Mouse (Mus musculus) midbrain, embryonic 16.5 days (tissue): ENCODE measurements around the gene Ttn. TPM values are rescaled to one million over a fixed set of nuclear protein-coding genes. Genes with fewer than 3 reads are reported as not detected.

Source experiments
- ATAC-seq: fragments of 200-750 bp; cut with Nextera tagmentation; 2 replicates; pipeline ENCODE4 v1.8.0; 2017; ENCODE audit warnings: moderate TSS enrichment
- H3K27ac ChIP-seq: fragments of 300-500 bp; sonication (generic); 2 replicates; pipeline ENCODE4 v1.5.1; 2014; ENCODE audit warnings: mild to moderate bottlenecking, low read length, mixed read lengths
- H3K27me3 ChIP-seq: fragments of 300-500 bp; sonication (generic); 2 replicates; pipeline ENCODE4 v1.6.1; 2014; ENCODE audit warnings: low read depth, low read length, mixed read lengths; ENCODE audit not compliant: control insufficient read depth, insufficient read depth
- H3K36me3 ChIP-seq: fragments of 300-500 bp; sonication (generic); 2 replicates; pipeline ENCODE4 v1.6.1; 2014; ENCODE audit warnings: mild to moderate bottlenecking, low read length, moderate library complexity, mixed read lengths; ENCODE audit not compliant: control insufficient read depth, insufficient read depth
- H3K4me1 ChIP-seq: fragments of 300-500 bp; sonication (generic); 2 replicates; pipeline ENCODE4 v1.6.1; 2014; ENCODE audit warnings: mild to moderate bottlenecking, low read length, mixed read lengths; ENCODE audit not compliant: control insufficient read depth, insufficient read depth
- H3K4me2 ChIP-seq: fragments of 300-500 bp; sonication (generic); 2 replicates; pipeline ENCODE4 v1.6.1; 2014; ENCODE audit warnings: mild to moderate bottlenecking, low read length, mixed read lengths
- H3K4me3 ChIP-seq: fragments of 300-500 bp; sonication (generic); 2 replicates; pipeline ENCODE4 v1.5.1; 2014; ENCODE audit warnings: low read depth, mild to moderate bottlenecking, low read length, moderate library complexity, mixed read lengths
- H3K9ac ChIP-seq: fragments of 300-500 bp; sonication (generic); 2 replicates; pipeline ENCODE4 v1.6.1; 2014; ENCODE audit warnings: low read depth, low read length, mixed read lengths
- H3K9me3 ChIP-seq: fragments of 300-500 bp; sonication (generic); replicated peaks from 2 replicates; pipeline ENCODE4 v1.6.1; 2014; ENCODE audit warnings: mild to moderate bottlenecking, low read length, mixed read lengths; ENCODE audit not compliant: control insufficient read depth, poor library complexity, severe bottlenecking
- WGBS: fragments of 180-500 bp; shearing (Covaris S2); extraction: QIAGEN DNeasy Blood & Tissue Kit; methylation state at CpG from one replicate; pipeline ENCODE4 v1.1.7; 2014; 5-methylcytosine and 5-hydroxymethylcytosine counted together
- polyA plus RNA-seq: library from polyadenylated mRNA; unstranded; fragments of >200 nt; fragmentation: Nextera tagmentation; extraction: Ambion mirVana; gene quantifications from 2 replicates; pipeline ENCODE4 v1.2.1, GENCODE M21; 2015

Gene Ttn
- polyA plus RNA-seq, 1 experiment from 2014 or later, result 0.21 TPM

DNA sequence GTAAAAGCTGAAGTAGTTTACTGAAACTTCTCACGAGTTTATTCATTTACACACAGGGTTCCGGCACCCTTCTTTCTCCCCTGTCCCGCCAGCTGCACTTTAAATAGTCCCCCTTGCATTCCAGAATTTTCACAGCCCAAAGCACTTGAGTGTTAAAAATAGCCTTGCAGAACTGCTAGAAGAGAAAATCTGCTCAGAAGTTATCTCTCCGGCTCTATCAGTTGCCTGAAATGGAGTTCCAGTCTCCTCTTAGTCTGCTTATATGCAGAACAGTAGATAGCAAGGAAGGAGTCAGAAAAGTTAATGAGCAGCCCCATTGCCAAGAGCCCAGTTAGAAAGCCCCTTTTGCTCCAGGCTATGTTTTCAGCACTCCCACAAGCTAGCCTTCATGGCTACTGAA lies 176.0 kb downstream of the Ttn start:
- no peak overlapping the region for H3K4me2 ChIP-seq
- H3K9me3 ChIP-seq, result no peaks in the 10 kb centered on the region
- H3K4me1 ChIP-seq, result no peaks in the 10 kb centered on the region
- 74% methylated on average over 4 of the region's 4 CpGs for WGBS
- no peak overlapping the region for H3K9ac ChIP-seq
- no peaks in the 10 kb centered on the region for H3K36me3 ChIP-seq
- ATAC-seq, result no peak
- no peaks in the 10 kb centered on the region for H3K27me3 ChIP-seq
- no peak overlapping the region for H3K27ac ChIP-seq
- no peak overlapping the region for H3K4me3 ChIP-seq

DNA sequence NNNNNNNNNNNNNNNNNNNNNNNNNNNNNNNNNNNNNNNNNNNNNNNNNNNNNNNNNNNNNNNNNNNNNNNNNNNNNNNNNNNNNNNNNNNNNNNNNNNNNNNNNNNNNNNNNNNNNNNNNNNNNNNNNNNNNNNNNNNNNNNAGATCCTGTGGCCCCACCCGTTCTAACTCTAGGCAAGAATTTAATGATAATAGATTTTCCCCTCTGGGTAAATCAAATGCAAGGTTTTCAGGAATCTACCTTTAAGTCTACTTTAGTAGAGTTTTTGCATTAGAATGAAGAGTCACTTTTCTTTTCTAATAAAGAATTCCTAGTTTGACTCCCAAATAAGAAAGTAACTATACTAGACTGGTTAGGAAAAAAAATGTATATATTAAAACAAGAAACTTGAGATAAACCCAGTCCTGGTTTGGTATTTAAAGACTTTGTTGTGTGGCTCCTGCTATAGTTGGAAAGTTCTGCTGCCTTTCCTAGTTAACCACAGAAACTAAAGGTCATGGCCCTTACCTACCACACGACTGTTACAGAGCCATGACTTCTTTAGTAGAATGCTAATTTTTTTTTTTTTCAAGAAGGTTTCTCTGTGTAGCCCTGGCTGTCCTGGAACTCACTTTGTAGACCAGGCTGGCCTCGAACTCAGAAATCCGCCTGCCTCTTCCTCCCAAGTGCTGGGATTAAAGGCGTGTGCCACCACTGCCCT lies 177.0 kb downstream of the Ttn start:
- Histone ChIP-seq H3K4me1 (no peaks in the 10 kb centered on the region), H3K9me3 (no peaks in the 10 kb centered on the region), H3K27ac (no peak overlapping the region), H3K4me3 (no peak overlapping the region), H3K36me3 (no peaks in the 10 kb centered on the region), H3K4me2 (no peak overlapping the region), H3K9ac (no peak overlapping the region), H3K27me3 (no peaks in the 10 kb centered on the region)
- WGBS, result 60% methylated on average over 5 of the region's 5 CpGs
- ATAC-seq, result no peak

DNA sequence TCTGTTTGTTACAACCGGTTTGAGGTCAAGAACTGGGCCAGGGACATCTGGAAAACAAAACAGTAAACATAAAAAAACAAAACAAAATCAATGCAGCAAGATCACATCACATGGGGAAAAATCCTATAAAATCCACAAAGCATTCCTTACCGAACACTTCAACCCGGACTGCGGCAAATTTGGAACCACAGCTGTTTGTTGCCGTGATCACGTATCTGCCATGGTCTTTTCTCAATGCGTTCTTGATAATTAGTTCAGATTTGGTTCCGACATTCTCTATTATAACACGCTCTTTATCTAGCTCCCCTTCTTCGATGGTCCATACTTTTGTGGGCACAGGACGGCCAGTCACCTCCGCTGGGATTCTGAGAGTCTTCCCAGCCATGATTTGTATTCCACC lies 198.2 kb downstream of the Ttn start:
- Histone ChIP-seq H3K36me3 (no peaks in the 10 kb centered on the region), H3K9me3 (no peaks in the 10 kb centered on the region), H3K27me3 (no peaks in the 10 kb centered on the region), H3K27ac (no peak overlapping the region), H3K4me2 (no peak overlapping the region), H3K4me3 (no peak overlapping the region), H3K4me1 (no peaks in the 10 kb centered on the region), H3K9ac (no peak overlapping the region)
- 98% methylated on average over 12 of the region's 12 CpGs for WGBS
- no peak for ATAC-seq

DNA sequence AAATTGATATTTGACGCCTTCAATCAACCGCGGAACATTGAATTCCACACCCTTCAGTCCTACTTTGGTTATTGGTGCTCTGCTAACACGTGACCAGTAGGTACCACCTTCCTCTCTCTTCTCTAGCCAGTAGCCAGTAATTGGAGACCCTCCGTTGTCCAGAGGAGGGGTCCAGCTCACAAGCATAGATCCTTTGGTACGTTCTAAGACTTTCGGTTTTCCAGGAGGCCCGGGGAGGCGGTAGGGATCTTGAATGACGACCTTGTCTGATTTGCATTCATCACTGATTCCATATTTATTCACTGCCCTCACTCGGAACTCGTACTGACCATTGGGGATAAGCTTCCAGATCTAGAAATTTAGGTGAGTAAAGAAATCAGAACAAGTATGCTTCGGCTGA lies 201.6 kb downstream of the Ttn start:
- Histone ChIP-seq H3K27me3 (no peaks in the 10 kb centered on the region), H3K27ac (no peak overlapping the region), H3K9ac (no peak overlapping the region), H3K9me3 (no peaks in the 10 kb centered on the region), H3K4me3 (no peak overlapping the region), H3K4me1 (no peaks in the 10 kb centered on the region), H3K4me2 (no peak overlapping the region), H3K36me3 (no peaks in the 10 kb centered on the region)
- 92% methylated on average over 13 of the region's 13 CpGs for WGBS
- no peak for ATAC-seq

DNA sequence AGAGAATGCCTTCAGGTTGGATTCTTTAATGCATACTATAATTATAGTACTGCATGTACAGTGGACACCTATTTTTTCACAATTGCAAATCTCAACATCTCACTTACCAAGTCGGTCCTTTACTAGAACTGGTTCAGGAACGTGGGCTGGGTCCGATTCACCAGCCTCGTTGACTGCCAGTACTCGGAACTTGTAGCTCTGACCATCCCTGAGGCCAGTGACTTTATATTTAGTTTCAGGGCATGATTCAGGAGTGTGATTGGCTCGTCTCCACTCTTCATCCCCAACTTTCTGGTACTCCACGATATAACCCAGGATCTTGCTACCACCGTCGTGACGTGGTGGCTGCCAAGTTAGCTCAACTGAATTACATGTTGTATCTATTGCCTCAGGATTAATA lies 212.5 kb downstream of the Ttn start:
- H3K36me3 ChIP-seq, result no peaks in the 10 kb centered on the region
- no peak overlapping the region for H3K9ac ChIP-seq
- 95% methylated on average over 10 of the region's 10 CpGs for WGBS

DNA sequence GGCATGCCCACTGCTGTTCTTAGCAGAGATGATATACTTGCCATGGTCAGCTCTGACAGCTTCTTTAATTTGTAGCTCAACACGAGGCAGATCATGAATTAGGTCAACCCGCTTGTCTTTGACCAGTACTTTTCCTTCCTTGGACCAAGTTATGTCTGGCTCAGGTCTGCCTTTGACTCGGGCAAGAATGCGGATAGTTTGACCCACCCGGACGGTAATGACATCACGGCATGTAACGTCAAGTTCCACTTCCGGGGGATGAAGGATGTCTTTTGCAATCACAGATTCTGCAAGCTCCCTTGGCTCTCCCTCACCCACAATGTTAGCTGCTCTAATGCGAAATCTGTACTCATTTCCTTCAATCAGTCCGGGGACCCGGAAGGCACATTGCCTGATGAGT lies 215.1 kb downstream of the Ttn start:
- no peak for ATAC-seq
- Histone ChIP-seq H3K9me3 (peaks cover 9% of the 10 kb centered on the region), H3K4me3 (no peak overlapping the region), H3K9ac (no peak overlapping the region), H3K27me3 (no peaks in the 10 kb centered on the region), H3K36me3 (no peaks in the 10 kb centered on the region), H3K4me1 (no peaks in the 10 kb centered on the region), H3K4me2 (no peak overlapping the region), H3K27ac (no peak overlapping the region)
- 95% methylated on average over 12 of the region's 12 CpGs for WGBS

More for the DNA sequence above, 212.5 kb downstream of the Ttn start:
- Histone ChIP-seq H3K9me3 (peaks cover 9% of the 10 kb centered on the region), H3K4me1 (no peaks in the 10 kb centered on the region), H3K27ac (no peak overlapping the region), H3K4me3 (no peak overlapping the region), H3K27me3 (no peaks in the 10 kb centered on the region), H3K4me2 (no peak overlapping the region)
- no peak for ATAC-seq

DNA sequence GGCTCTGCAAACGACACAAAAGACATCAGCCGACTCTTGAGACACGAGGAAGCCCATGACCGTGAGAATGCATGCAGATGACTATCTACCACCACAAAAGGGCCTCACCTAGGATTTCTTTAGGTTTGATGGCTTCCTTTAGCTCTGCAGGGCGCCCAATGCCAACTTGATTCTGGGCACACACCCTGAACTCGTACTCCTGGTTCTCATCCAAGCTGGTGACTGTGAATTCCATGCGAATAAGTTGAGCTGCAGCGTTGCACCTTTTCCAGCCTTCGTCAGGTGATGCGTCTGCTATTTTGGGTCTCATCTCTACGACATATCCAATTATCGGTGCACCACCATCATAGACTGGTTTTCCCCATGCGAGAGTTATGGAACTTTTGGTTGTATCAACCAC lies 217.8 kb downstream of the Ttn start:
- Histone ChIP-seq H3K36me3 (no peaks in the 10 kb centered on the region), H3K27me3 (no peaks in the 10 kb centered on the region), H3K4me2 (no peak overlapping the region), H3K4me1 (no peaks in the 10 kb centered on the region), H3K27ac (no peak overlapping the region), H3K4me3 (no peak overlapping the region), H3K9ac (no peak overlapping the region), H3K9me3 (peaks cover 9% of the 10 kb centered on the region)
- WGBS, result 95% methylated on average over 13 of the region's 13 CpGs
- no peak for ATAC-seq

DNA sequence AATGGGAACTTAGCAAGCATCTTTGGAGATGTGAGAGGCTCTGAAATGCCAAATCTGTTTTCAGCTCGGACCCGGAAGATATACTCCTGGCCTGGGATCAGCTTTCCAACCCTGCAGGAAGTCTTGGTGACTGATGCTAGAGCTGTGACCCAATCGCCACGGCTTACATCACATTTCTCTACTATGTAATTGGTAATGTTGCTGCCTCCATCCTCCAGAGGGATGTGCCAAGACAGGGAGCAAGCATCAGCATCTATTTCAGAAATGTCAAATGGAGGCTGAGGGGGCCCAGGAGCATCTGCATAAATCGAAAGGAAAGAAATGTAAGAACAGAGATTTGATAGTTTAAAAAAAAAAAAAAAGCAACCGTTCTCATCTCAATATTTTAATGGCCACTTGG lies 220.2 kb downstream of the Ttn start:
- WGBS, result 96% methylated on average over 6 of the region's 6 CpGs
- peaks cover 21% of the 10 kb centered on the region for H3K9me3 ChIP-seq
- no peaks in the 10 kb centered on the region for H3K27me3 ChIP-seq
- no peaks in the 10 kb centered on the region for H3K4me1 ChIP-seq
- no peak overlapping the region for H3K4me3 ChIP-seq
- no peak overlapping the region for H3K27ac ChIP-seq
- no peak for ATAC-seq
- H3K9ac ChIP-seq, result no peak overlapping the region
- no peaks in the 10 kb centered on the region for H3K36me3 ChIP-seq
- H3K4me2 ChIP-seq, result no peak overlapping the region

DNA sequence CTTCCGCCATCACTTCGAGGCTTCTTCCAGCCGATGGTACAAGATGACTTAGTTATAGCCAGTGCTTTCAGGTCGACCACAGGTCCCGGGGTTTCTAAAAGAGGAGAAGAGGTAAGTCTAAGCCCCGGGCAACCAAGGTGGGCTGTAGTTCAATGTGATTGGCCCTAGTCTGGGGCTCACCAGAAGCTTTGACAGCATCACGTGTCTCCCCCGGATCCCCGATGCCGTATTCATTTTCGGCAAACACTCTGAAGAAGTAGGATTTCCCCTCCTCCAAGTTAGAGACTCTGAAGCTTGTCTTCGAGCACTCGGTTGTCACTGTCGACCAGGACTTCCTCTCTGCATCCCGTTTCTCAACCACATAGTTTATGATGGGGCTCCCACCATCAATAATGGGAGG lies 225.9 kb downstream of the Ttn start:
- Histone ChIP-seq H3K27ac (no peak overlapping the region), H3K27me3 (no peaks in the 10 kb centered on the region), H3K4me2 (no peak overlapping the region), H3K9ac (no peak overlapping the region), H3K9me3 (peaks cover 19% of the 10 kb centered on the region), H3K36me3 (no peaks in the 10 kb centered on the region), H3K4me1 (no peaks in the 10 kb centered on the region), H3K4me3 (no peak overlapping the region)
- no peak for ATAC-seq
- WGBS, result 94% methylated on average over 15 of the region's 15 CpGs
